Mouse (Mus musculus) cortical plate, adult 2 months (tissue): Measurements from ENCODE around the gene Chpf.

Experiments
- CTCF ChIP-seq: fragments of 200-500 bp; IDR thresholded peaks from 2 replicates; pipeline ENCODE4 v1.5.1; 2011; ENCODE audit warnings: mild to moderate bottlenecking, control low read depth, low read length; ENCODE audit not compliant: insufficient read depth; ENCODE audit errors: extremely low read depth
- POLR2A ChIP-seq: fragments of 200-500 bp; IDR thresholded peaks from 2 replicates; pipeline ENCODE4 v1.6.1; 2011; ENCODE audit warnings: mild to moderate bottlenecking, low read length, control low read depth; ENCODE audit not compliant: insufficient read depth; ENCODE audit errors: extremely low read depth

DNA sequence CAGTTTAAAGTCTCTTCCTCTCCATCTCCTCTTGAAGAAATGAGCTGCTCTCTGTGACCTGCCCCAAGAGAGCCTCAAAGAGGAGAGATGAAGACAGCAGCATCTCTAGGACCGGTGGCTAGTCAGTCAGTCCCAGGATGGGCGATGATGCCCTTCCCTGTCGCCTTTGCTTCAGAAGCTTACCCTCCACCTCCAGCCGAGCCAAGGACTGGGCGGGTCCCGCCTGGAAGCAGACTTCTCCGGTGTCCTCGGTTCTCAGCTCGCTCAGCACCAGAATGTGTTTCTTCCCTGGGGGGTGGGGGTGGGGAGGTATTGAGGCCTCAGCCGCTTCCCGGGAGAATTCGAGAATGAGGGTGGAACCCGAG lies 7.9 kb upstream of the Chpf start:
- no peak for TF ChIP-seq POLR2A
- no peak for TF ChIP-seq CTCF
